Mouse (Mus musculus): ENCODE data around the gene Gsg1. TPM values are rescaled to one million over a fixed set of nuclear protein-coding genes. Genes with fewer than 3 reads are reported as not detected.

The Gsg1 gene
- total RNA-seq, 2 experiments from 2014 or later = not detected

Other genes starting within 250 kb of the Gsg1 start
- gene Ddx47, start 242.7 kb downstream of the Gsg1 start, total RNA-seq (2021) = 10 to 100 TPM; 52.9 to 63.8 TPM
- gene Gprc5a, start 188.7 kb downstream of the Gsg1 start, total RNA-seq (2021) = under 1 TPM; 0.30 to 0.43 TPM
- not detected for gene Gprc5d, start 136.1 kb downstream of the Gsg1 start, total RNA-seq (2021)
- gene Fam234b, start 56.4 kb downstream of the Gsg1 start, total RNA-seq (2021) = 100 to 1,000 TPM; 159 to 171 TPM
- 10 to 100 TPM; 42.9 to 55.6 TPM for gene Hebp1, start 56.3 kb downstream of the Gsg1 start, total RNA-seq (2021)
- gene Pbp2, start 56.1 kb upstream of the Gsg1 start, total RNA-seq (2021) = under 1 TPM in 1 of 2 experiments, not detected in 1; 0.32 TPM
- gene Emp1, start 108.2 kb upstream of the Gsg1 start, total RNA-seq (2021) = 1 to 10 TPM; 1.3 to 3.7 TPM